Mouse (Mus musculus) E14TG2a.4 (cell line): ENCODE measurements around the gene Clca3b.
"Not testable (repeated sequence)": the region's sequence is repeated elsewhere in the genome, so short reads cannot be mapped to it uniquely, and the experiment has no call there.

Experiments
- CTCF ChIP-seq: conservative IDR thresholded peaks from 2 replicates; pipeline ENCODE4 v1.5.1; 2014; ENCODE audit warnings: low read length
- NANOG ChIP-seq: IDR thresholded peaks from 2 replicates; pipeline ENCODE4 v1.6.1; 2014; ENCODE audit warnings: borderline replicate concordance, low read length, mixed read lengths
- POU5F1 ChIP-seq: IDR thresholded peaks from 2 replicates; pipeline ENCODE4 v1.6.1; 2014; ENCODE audit warnings: low read length, borderline replicate concordance

DNA sequence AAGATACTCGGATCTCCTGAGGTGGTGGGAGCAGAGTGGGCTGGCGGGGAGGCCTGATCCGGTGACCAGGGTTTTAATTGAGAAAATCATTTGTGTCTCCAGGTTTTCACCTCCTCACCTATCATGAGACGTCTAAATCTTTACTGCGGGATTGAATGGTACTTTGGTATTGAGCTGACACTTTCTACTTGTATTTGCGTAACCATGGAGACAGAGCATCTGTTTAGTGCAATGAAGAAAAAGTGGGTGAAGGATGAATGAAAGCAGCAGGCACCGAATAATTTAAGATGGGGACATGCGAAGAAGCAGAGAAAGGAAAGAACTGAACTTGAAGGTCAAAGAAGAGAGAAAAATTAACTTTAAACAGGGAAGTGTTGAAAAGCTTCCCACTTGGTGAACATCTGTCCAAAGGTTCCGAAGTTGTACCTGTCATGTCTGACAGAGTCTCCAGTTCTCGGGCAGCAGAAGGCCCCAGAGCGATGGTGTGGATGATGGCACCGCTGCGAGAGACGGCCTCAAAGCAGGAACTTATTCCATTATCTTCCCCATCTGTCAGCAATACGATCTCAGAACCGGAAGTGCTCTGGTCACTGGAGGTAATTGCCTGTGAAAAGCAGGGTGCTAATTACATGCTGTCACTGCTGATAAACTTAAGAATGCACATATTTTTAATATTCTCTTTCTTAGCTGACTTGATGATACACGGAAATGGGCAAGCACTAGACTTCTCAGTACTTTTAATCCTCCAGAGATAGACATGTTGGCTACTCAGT is 40.8 kb downstream of the Clca3b start:
- TF ChIP-seq CTCF, POU5F1, NANOG: not testable (repeated sequence)
